Mouse (Mus musculus) T-helper 1 cell (primary cell): Measurements from ENCODE around the gene Gm39566.

Source experiments
- in situ Hi-C: fragments of 300-600 bp; cut with MboI, MseI; formaldehyde crosslinking; loops from one replicate; pipeline ENCODE4 v1.15.1; 2025; ENCODE audit warnings: high pct_unique_total_duplicates

The Gm39566 gene

GRCm38 (mm10) chr11:69761868-69762267, 53.2 kb downstream of the Gm39566 start, which contains the start of gene Slc35g3:
Gene Slc35g3 (minus strand): TSS chr11:69761968.
- in situ Hi-C loops = no loop called here
